Mouse (Mus musculus): Measurements from ENCODE around the gene Gm49027. TPM values are rescaled to one million over a fixed set of nuclear protein-coding genes. Genes with fewer than 3 reads are reported as not detected.
"Not testable (repeated sequence)": the region's sequence is repeated elsewhere in the genome, so short reads cannot be mapped to it uniquely, and the experiment has no call there.

The Gm49027 gene
- polyA plus RNA-seq, 1 experiment from 2014 or later: 2.3 TPM

- H3K4me2 ChIP-seq (ENCODE audit: low read length); H3K36me3 ChIP-seq (ENCODE audit: control insufficient read depth, insufficient read depth); H3K27me3 ChIP-seq (replicated peaks; ENCODE audit: control insufficient read depth, insufficient read depth, low read length); H3K9ac ChIP-seq (replicated peaks; ENCODE audit: low read depth, low read length); ATAC-seq; H3K27ac ChIP-seq (ENCODE audit: low read length); H3K9me3 ChIP-seq (ENCODE audit: control insufficient read depth, low read length); H3K4me3 ChIP-seq (replicated peaks; ENCODE audit: low read length): not testable (repeated sequence)
- peaks cover 17% of the 10 kb centered on the region for H3K4me1 ChIP-seq (replicated peaks; ENCODE audit: control insufficient read depth, insufficient read depth, low read length)
- WGBS: 71% methylated on average over 3 of the region's 3 CpGs
Measured at GRCm38 (mm10) chr5:123511426-123511825, 13.9 kb downstream of the Gm49027 start.

- Histone ChIP-seq H3K27ac (ENCODE audit: low read length) (no peak within 1 kb of the TSS), H3K9me3 (ENCODE audit: control insufficient read depth, low read length) (no peaks in the 10 kb centered on the region), H3K4me3 (replicated peaks; ENCODE audit: low read length) (no peak within 1 kb of the TSS; the same call in 1 of the 2 replicates), H3K9ac (replicated peaks; ENCODE audit: low read depth, low read length) (no peak within 1 kb of the TSS), H3K4me1 (replicated peaks; ENCODE audit: control insufficient read depth, insufficient read depth, low read length) (peaks cover 17% of the 10 kb centered on the region), H3K36me3 (ENCODE audit: control insufficient read depth, insufficient read depth) (peaks cover 4% of the 10 kb centered on the region; the same call in 1 of the 2 replicates), H3K4me2 (ENCODE audit: low read length) (peak within 1 kb of the TSS; percentile 80; the same call in 1 of the 2 replicates), H3K27me3 (replicated peaks; ENCODE audit: control insufficient read depth, insufficient read depth, low read length) (no peaks in the 10 kb centered on the region)
- ATAC-seq: no peak
- WGBS: 89% methylated on average over 5 of the region's 5 CpGs
Measured at GRCm38 (mm10) chr5:123510160-123510559, 15.1 kb downstream of the Gm49027 start, which contains the start of gene B3gnt4. B3gnt4 (plus strand) TSS chr5:123510460.

- Histone ChIP-seq H3K4me3 (replicated peaks; ENCODE audit: low read length) (peak overlapping the region; percentile 74), H3K36me3 (ENCODE audit: control insufficient read depth, insufficient read depth) (peaks cover 4% of the 10 kb centered on the region; the same call in 1 of the 2 replicates), H3K4me2 (ENCODE audit: low read length) (peak overlapping the region; percentile 80), H3K9me3 (ENCODE audit: control insufficient read depth, low read length) (no peaks in the 10 kb centered on the region), H3K27ac (ENCODE audit: low read length) (no peak overlapping the region), H3K9ac (replicated peaks; ENCODE audit: low read depth, low read length) (peak overlapping the region; percentile 76), H3K4me1 (replicated peaks; ENCODE audit: control insufficient read depth, insufficient read depth, low read length) (peaks cover 17% of the 10 kb centered on the region), H3K27me3 (replicated peaks; ENCODE audit: control insufficient read depth, insufficient read depth, low read length) (no peaks in the 10 kb centered on the region)
- 6% methylated on average over 11 of the region's 12 CpGs for WGBS
- ATAC-seq: peak; percentile 15
Measured at GRCm38 (mm10) chr5:123508921-123509320, 16.4 kb downstream of the Gm49027 start.

DNA sequence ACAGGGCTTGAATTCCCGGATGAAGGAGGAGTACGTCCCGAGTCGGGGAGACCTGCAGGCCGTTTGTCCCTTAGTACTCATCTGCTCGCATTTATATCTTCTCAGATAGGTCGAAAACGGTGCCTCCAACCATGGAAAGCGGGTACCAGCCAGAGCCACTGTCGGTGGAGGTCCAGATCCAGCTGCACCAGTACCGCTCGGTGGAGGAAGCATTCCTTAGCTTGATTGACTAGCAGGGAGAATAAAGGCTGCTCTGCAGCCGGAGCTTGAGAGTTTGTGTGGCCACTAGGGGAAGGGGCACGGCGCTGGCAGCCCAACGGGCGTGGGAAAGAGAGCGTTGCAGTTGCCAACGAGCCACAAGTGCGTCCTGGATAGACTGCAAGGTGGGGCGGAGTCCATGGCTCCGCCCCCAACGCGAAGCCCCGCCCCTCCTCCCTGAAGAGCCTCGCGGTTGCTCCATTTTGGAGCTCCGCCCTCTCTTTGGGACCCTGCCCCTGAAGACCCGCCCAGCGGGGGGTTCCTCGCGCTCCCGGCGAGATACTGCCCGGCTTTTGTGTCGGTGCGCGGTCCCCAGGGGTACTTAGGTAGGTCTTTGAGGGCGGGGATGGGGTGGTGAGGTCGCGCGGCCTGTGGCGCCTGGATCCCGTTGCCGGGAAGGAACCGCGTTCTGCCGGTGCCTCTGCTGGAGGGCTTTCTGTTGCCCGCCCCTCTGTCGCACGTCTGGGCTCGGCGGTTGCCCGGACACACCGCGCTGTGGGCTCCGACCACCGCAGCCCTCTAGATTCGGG, 17.2 kb downstream of the Gm49027 start:
- WGBS: under 1% methylated on average over 59 of the region's 59 CpGs
- Histone ChIP-seq H3K9ac (replicated peaks; ENCODE audit: low read depth, low read length) (peak overlapping the region; percentile 76), H3K4me1 (replicated peaks; ENCODE audit: control insufficient read depth, insufficient read depth, low read length) (peaks cover 20% of the 10 kb centered on the region), H3K27me3 (replicated peaks; ENCODE audit: control insufficient read depth, insufficient read depth, low read length) (no peaks in the 10 kb centered on the region), H3K9me3 (ENCODE audit: control insufficient read depth, low read length) (no peaks in the 10 kb centered on the region), H3K27ac (ENCODE audit: low read length) (no peak overlapping the region), H3K4me3 (replicated peaks; ENCODE audit: low read length) (peak overlapping the region; percentile 74), H3K36me3 (ENCODE audit: control insufficient read depth, insufficient read depth) (peaks cover 2% of the 10 kb centered on the region; the same call in 1 of the 2 replicates), H3K4me2 (ENCODE audit: low read length) (peak overlapping the region; percentile 80)
- peak; percentile 94 for ATAC-seq

GRCm38 (mm10) chr5:123501973-123502372, 23.3 kb downstream of the Gm49027 start:
- no peak overlapping the region for H3K4me2 ChIP-seq (ENCODE audit: low read length)
- WGBS: 79% methylated on average over 4 of the region's 4 CpGs
- H3K27ac ChIP-seq (ENCODE audit: low read length): no peak overlapping the region
- no peak for ATAC-seq
- no peaks in the 10 kb centered on the region for H3K9me3 ChIP-seq (ENCODE audit: control insufficient read depth, low read length)
- peaks cover 11% of the 10 kb centered on the region for H3K4me1 ChIP-seq (replicated peaks; ENCODE audit: control insufficient read depth, insufficient read depth, low read length)
- H3K9ac ChIP-seq (replicated peaks; ENCODE audit: low read depth, low read length): no peak overlapping the region
- H3K27me3 ChIP-seq (replicated peaks; ENCODE audit: control insufficient read depth, insufficient read depth, low read length): no peaks in the 10 kb centered on the region
- no peaks in the 10 kb centered on the region for H3K36me3 ChIP-seq (ENCODE audit: control insufficient read depth, insufficient read depth)
- H3K4me3 ChIP-seq (replicated peaks; ENCODE audit: low read length): no peak overlapping the region

GRCm38 (mm10) chr5:123499717-123500116, 25.6 kb downstream of the Gm49027 start:
- WGBS: 53% methylated on average over 4 of the region's 4 CpGs
- no peak overlapping the region for H3K27ac ChIP-seq (ENCODE audit: low read length)
- no peaks in the 10 kb centered on the region for H3K36me3 ChIP-seq (ENCODE audit: control insufficient read depth, insufficient read depth)
- H3K4me3 ChIP-seq (replicated peaks; ENCODE audit: low read length): no peak overlapping the region
- no peaks in the 10 kb centered on the region for H3K9me3 ChIP-seq (ENCODE audit: control insufficient read depth, low read length)
- no peak overlapping the region for H3K9ac ChIP-seq (replicated peaks; ENCODE audit: low read depth, low read length)
- no peak for ATAC-seq
- H3K4me1 ChIP-seq (replicated peaks; ENCODE audit: control insufficient read depth, insufficient read depth, low read length): peaks cover 11% of the 10 kb centered on the region
- H3K27me3 ChIP-seq (replicated peaks; ENCODE audit: control insufficient read depth, insufficient read depth, low read length): no peaks in the 10 kb centered on the region
- H3K4me2 ChIP-seq (ENCODE audit: low read length): no peak overlapping the region

DNA sequence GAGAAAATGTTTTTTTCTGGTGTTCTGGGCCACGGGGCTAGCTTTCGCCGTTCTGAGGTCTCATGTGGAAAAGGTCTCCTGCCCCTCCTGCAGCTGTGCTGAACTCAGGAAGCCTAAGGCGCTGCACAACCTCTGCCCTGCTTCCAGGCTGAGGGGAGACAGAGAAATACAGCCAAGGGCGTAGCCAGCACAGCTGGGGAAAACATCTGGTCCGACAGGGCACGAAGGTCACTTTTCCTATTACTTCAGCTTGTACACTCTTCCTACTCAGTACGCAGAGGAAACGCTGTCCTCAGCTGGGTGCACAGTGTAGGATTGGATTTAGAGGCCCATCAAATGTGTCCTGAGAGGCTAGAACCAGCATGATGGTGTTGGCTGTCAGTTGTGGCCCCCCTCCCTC, 35.4 kb downstream of the Gm49027 start:
- no peak for ATAC-seq
- Histone ChIP-seq H3K4me2 (ENCODE audit: low read length) (no peak overlapping the region), H3K27me3 (replicated peaks; ENCODE audit: control insufficient read depth, insufficient read depth, low read length) (no peaks in the 10 kb centered on the region), H3K9me3 (ENCODE audit: control insufficient read depth, low read length) (no peaks in the 10 kb centered on the region), H3K4me3 (replicated peaks; ENCODE audit: low read length) (no peak overlapping the region), H3K9ac (replicated peaks; ENCODE audit: low read depth, low read length) (no peak overlapping the region), H3K4me1 (replicated peaks; ENCODE audit: control insufficient read depth, insufficient read depth, low read length) (peaks cover 7% of the 10 kb centered on the region), H3K27ac (ENCODE audit: low read length) (no peak overlapping the region), H3K36me3 (ENCODE audit: control insufficient read depth, insufficient read depth) (no peaks in the 10 kb centered on the region)
- WGBS: 77% methylated on average over 9 of the region's 9 CpGs

DNA sequence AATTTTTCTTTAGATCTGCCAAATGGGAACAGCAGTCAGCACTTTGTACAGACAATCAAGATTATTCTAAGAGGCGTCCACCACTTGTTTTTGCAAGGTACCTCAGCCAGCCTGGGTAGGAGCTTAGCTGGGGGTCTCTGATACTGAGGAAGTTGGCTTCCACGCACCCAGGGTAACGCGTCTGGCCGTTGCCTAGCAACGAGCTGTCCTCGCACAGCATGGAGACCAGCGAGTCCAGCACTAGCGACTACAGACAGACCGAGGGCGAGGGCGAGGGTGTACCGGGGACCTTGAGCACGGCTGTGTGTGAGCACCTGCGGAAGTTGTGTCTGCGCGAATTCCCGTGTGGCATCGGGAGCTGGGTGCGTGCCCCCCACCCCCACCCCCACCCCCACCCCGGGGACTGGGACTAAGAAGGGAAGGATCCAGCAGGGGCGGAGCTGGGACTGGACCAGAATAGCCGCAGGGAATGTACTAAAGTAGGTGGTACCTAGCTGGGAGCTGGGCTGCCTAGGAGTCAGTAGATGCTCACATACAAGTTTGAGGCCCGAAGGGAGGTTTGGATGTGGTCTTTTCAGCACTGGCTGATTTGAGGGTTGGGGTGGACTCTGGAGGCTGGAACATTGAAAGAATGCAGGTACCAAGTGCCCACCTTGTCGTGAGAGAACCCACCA, 36.0 kb downstream of the Gm49027 start, which contains the start of the genes Lrrc43 and Il31:
Gene Lrrc43 (plus strand): TSS at position 194 of the 674 bp plus-strand sequence.
Gene Il31 (minus strand): TSS at position 378 of the 674 bp plus-strand sequence.
- H3K4me2 ChIP-seq (ENCODE audit: low read length): peak within 1 kb of the TSS; percentile 46
- WGBS: 6% methylated on average over 25 of the region's 25 CpGs
- no peak within 1 kb of the TSS for H3K27ac ChIP-seq (ENCODE audit: low read length)
- peaks cover 7% of the 10 kb centered on the region for H3K4me1 ChIP-seq (replicated peaks; ENCODE audit: control insufficient read depth, insufficient read depth, low read length)
- ATAC-seq: no peak
- H3K4me3 ChIP-seq (replicated peaks; ENCODE audit: low read length): peak within 1 kb of the TSS; percentile 18; the same call in 1 of the 2 replicates
- no peaks in the 10 kb centered on the region for H3K9me3 ChIP-seq (ENCODE audit: control insufficient read depth, low read length)
- H3K27me3 ChIP-seq (replicated peaks; ENCODE audit: control insufficient read depth, insufficient read depth, low read length): no peaks in the 10 kb centered on the region
- no peaks in the 10 kb centered on the region for H3K36me3 ChIP-seq (ENCODE audit: control insufficient read depth, insufficient read depth)
- H3K9ac ChIP-seq (replicated peaks; ENCODE audit: low read depth, low read length): 0 out of 2 replicates have a peak within 1 kb of the TSS, but pooled peaks have one; percentile 19

GRCm38 (mm10) chr5:123487659-123488395, 37.5 kb downstream of the Gm49027 start:
- H3K27ac ChIP-seq (ENCODE audit: low read length): no peak overlapping the region
- H3K9ac ChIP-seq (replicated peaks; ENCODE audit: low read depth, low read length): no peak overlapping the region
- no peak for ATAC-seq
- no peak overlapping the region for H3K4me2 ChIP-seq (ENCODE audit: low read length)
- WGBS: 88% methylated on average over 11 of the region's 11 CpGs
- H3K4me3 ChIP-seq (replicated peaks; ENCODE audit: low read length): no peak overlapping the region
- H3K4me1 ChIP-seq (replicated peaks; ENCODE audit: control insufficient read depth, insufficient read depth, low read length): peaks cover 7% of the 10 kb centered on the region
- no peaks in the 10 kb centered on the region for H3K9me3 ChIP-seq (ENCODE audit: control insufficient read depth, low read length)
- no peaks in the 10 kb centered on the region for H3K27me3 ChIP-seq (replicated peaks; ENCODE audit: control insufficient read depth, insufficient read depth, low read length)
- no peaks in the 10 kb centered on the region for H3K36me3 ChIP-seq (ENCODE audit: control insufficient read depth, insufficient read depth)

Data from forebrain, embryonic 16.5 days (tissue).